ENCODE assay signal across 8 mouse cellular contexts in the genomic region with DNA sequence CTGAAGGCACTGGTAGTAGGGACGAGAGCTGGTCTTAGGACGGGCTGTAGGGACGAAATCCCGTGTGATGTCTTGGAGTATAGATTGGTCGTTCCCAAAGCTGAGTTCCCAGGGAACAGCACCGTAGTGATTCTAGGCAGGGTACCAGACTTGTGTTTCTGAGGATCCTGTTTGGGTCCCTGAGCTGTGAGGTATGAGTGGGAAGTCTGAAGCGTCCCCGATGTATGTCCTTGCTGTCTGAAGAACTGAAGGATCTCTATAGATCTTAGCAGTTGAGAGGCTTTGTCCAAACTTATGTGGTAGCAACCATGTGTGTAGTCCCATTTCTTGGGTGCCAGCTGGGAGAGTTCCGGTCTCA. TPM values are rescaled to one million over a fixed set of nuclear protein-coding genes. Genes with fewer than 3 reads are reported as not detected.
A peak's percentile ranks its signal among the peaks of the same experiment; 100 is the strongest.
DNase-seq lines count a peak whose midpoint lies in the region; ATAC-seq and TF ChIP-seq lines count a peak whose summit lies in the region.

No protein-coding gene starts in this region.

- no peak for TF ChIP-seq CTCF in kidney, adult 2 months (conservative IDR thresholded peaks at IDR 0.05; ENCODE audit: insufficient read depth, insufficient read length, low read depth, low read length)
- no peak for TF ChIP-seq CTCF in G1E (IDR thresholded peaks at IDR 0.05; ENCODE audit: low read depth, low read length)

- H3K27me3 ChIP-seq in kidney, adult 2 months (replicated peaks; ENCODE audit: control insufficient read depth, insufficient read depth, low read length): no peaks in the 10 kb centered on the region
- H3K27me3 ChIP-seq in G1E (ENCODE audit: insufficient read depth, low read length): peaks cover 29% of the 10 kb centered on the region
- no peaks in the 10 kb centered on the region for H3K27me3 ChIP-seq in hindbrain, embryonic 10.5 days (ENCODE audit: insufficient read depth, poor library complexity, severe bottlenecking)
- no peaks in the 10 kb centered on the region for H3K27me3 ChIP-seq in midbrain, embryonic 11.5 days (ENCODE audit: control insufficient read depth, insufficient read depth, low read length)

- no peaks in the 10 kb centered on the region for H3K36me3 ChIP-seq in kidney, adult 2 months (ENCODE audit: control insufficient read depth, insufficient read depth, low read length)
- peaks cover 40% of the 10 kb centered on the region for H3K36me3 ChIP-seq in G1E (replicated peaks)
- H3K36me3 ChIP-seq in hindbrain, embryonic 10.5 days: peaks cover 30% of the 10 kb centered on the region
- peaks cover 4% of the 10 kb centered on the region; the same call in 1 of the 2 replicates for H3K36me3 ChIP-seq in midbrain, embryonic 11.5 days (ENCODE audit: control insufficient read depth, insufficient read depth, low read length)

- WGBS in kidney, adult 2 months: 4% methylated on average over 9 of the region's 9 CpGs
- WGBS in hindbrain, embryonic 10.5 days: 15% methylated on average over 9 of the region's 9 CpGs
- WGBS in midbrain, embryonic 11.5 days: 14% methylated on average over 9 of the region's 9 CpGs

- peak overlapping the region; percentile 87 for H3K9ac ChIP-seq in midbrain, embryonic 11.5 days (ENCODE audit: low read length)

- no peak for ATAC-seq in G1E (ENCODE audit: extremely low read depth, insufficient number of reproducible peaks, low FRiP score, poor library complexity, severe bottlenecking)
- no peak for ATAC-seq in midbrain, embryonic 11.5 days (ENCODE audit: low FRiP score)

- H3K27ac ChIP-seq in kidney, adult 2 months (ENCODE audit: insufficient read depth, low read depth, low read length): peak overlapping the region; percentile 93
- H3K27ac ChIP-seq in hindbrain, embryonic 10.5 days: peak overlapping the region; percentile 96
- no peak overlapping the region for H3K27ac ChIP-seq in midbrain, embryonic 11.5 days (ENCODE audit: low read depth, low read length)

- TF ChIP-seq POLR2A in kidney, adult 2 months (IDR thresholded peaks at IDR 0.05; ENCODE audit: low read depth, low read length): no peak

- H3K4me2 ChIP-seq in midbrain, embryonic 11.5 days: peak overlapping the region; percentile 78

- H3K4me3 ChIP-seq in kidney, adult 2 months (ENCODE audit: insufficient read depth, low read depth, low read length): peak overlapping the region; percentile 76
- H3K4me3 ChIP-seq in G1E (ENCODE audit: low read depth, low read length): peak overlapping the region; percentile 76
- H3K4me3 ChIP-seq in hindbrain, embryonic 10.5 days: peak overlapping the region; percentile 78
- H3K4me3 ChIP-seq in midbrain, embryonic 11.5 days (ENCODE audit: low read depth, low read length): peak overlapping the region; percentile 76

- no peak for DNase-seq in kidney, adult 2 months
- no peak for DNase-seq in kidney, postnatal 25 days
- no peak for DNase-seq in G1E (ENCODE audit: low spot score)
- DNase-seq in hindbrain, embryonic 10.5 days (ENCODE audit: low spot score): no peak
- DNase-seq in midbrain, embryonic 11.5 days (ENCODE audit: low spot score, missing footprints): peak; percentile 88
- no peak for DNase-seq in urinary bladder, postnatal 4 days (ENCODE audit: low spot score in 2 of 2)
- DNase-seq in layer of hippocampus, adult 9-11 months: no peak
- DNase-seq in right cerebral cortex, postnatal 14 days: no peak

- H3K4me1 ChIP-seq in kidney, adult 2 months (ENCODE audit: control insufficient read depth, insufficient read depth, low read length): peaks cover 23% of the 10 kb centered on the region; the same call in 1 of the 2 replicates
- H3K4me1 ChIP-seq in G1E (ENCODE audit: insufficient read depth, low read depth, low read length): peaks cover 29% of the 10 kb centered on the region
- H3K4me1 ChIP-seq in hindbrain, embryonic 10.5 days (replicated peaks): peaks cover 14% of the 10 kb centered on the region
- peaks cover 10% of the 10 kb centered on the region for H3K4me1 ChIP-seq in midbrain, embryonic 11.5 days (ENCODE audit: control insufficient read depth, insufficient read depth, low read length)

- H3K9me3 ChIP-seq in G1E (replicated peaks): no peaks in the 10 kb centered on the region
- H3K9me3 ChIP-seq in hindbrain, embryonic 10.5 days: no peaks in the 10 kb centered on the region
- no peaks in the 10 kb centered on the region for H3K9me3 ChIP-seq in midbrain, embryonic 11.5 days (ENCODE audit: control insufficient read depth, low read length)

RNA-seq across cellular contexts. Expression of a gene that starts 0.7 kb away (rescaled TPM):
- polyA plus RNA-seq in kidney, adult 2 months (2012; rRNA removed): 295 and 386 TPM in 2 replicates
- total RNA-seq in G1E (2014; fragmentation: Nextera tagmentation) (48.4 and 78.0 TPM in 2 replicates), G1E (2017) (54.7 and 58.5 TPM in 2 replicates)
- polyA plus RNA-seq in G1E (2012): 35.9 and 42.5 TPM in 2 replicates
- polyA plus RNA-seq in hindbrain, embryonic 10.5 days (2016; fragmentation: Nextera tagmentation; extraction: Ambion mirVana): 91.1 and 105 TPM in 2 replicates
- 70.5 and 77.2 TPM in 2 replicates for polyA plus RNA-seq in midbrain, embryonic 11.5 days (2014; fragmentation: Nextera tagmentation; extraction: Ambion mirVana)

RNA-seq across cellular contexts. Expression of a gene that starts 19.8 kb away (rescaled TPM):
- polyA plus RNA-seq in kidney, adult 2 months (2012; rRNA removed): 11.7 and 14.8 TPM in 2 replicates
- total RNA-seq in G1E (2014; fragmentation: Nextera tagmentation) (not detected in 2 replicates), G1E (2017) (0.05 TPM in 1 of 2 replicates, not detected in the other)
- polyA plus RNA-seq in G1E (2012): not detected in 2 replicates
- polyA plus RNA-seq in hindbrain, embryonic 10.5 days (2016; fragmentation: Nextera tagmentation; extraction: Ambion mirVana): 2.2 and 3.7 TPM in 2 replicates
- polyA plus RNA-seq in midbrain, embryonic 11.5 days (2014; fragmentation: Nextera tagmentation; extraction: Ambion mirVana): 1.4 and 3.0 TPM in 2 replicates

RNA-seq across cellular contexts. Expression of a gene that starts 21.7 kb away (rescaled TPM):
- 103 and 115 TPM in 2 replicates for polyA plus RNA-seq in kidney, adult 2 months (2012; rRNA removed)
- total RNA-seq in G1E (2014; fragmentation: Nextera tagmentation): 11.7 and 22.5 TPM in 2 replicates
- total RNA-seq in G1E (2017): 38.1 and 54.1 TPM in 2 replicates
- polyA plus RNA-seq in G1E (2012): 148 and 183 TPM in 2 replicates
- 49.6 and 59.1 TPM in 2 replicates for polyA plus RNA-seq in hindbrain, embryonic 10.5 days (2016; fragmentation: Nextera tagmentation; extraction: Ambion mirVana)
- 46.7 and 47.1 TPM in 2 replicates for polyA plus RNA-seq in midbrain, embryonic 11.5 days (2014; fragmentation: Nextera tagmentation; extraction: Ambion mirVana)

RNA-seq across cellular contexts. Expression of a gene that starts 51.8 kb away (rescaled TPM):
- 0.05 and 0.11 TPM in 2 replicates for polyA plus RNA-seq in kidney, adult 2 months (2012; rRNA removed)
- 0.53 TPM in 1 of 2 replicates, not detected in the other for total RNA-seq in G1E (2014; fragmentation: Nextera tagmentation)
- 0.17 and 0.33 TPM in 2 replicates for total RNA-seq in G1E (2017)
- polyA plus RNA-seq in G1E (2012): 0.03 TPM in 1 of 2 replicates, not detected in the other
- 0.55 and 1.1 TPM in 2 replicates for polyA plus RNA-seq in hindbrain, embryonic 10.5 days (2016; fragmentation: Nextera tagmentation; extraction: Ambion mirVana)
- polyA plus RNA-seq in midbrain, embryonic 11.5 days (2014; fragmentation: Nextera tagmentation; extraction: Ambion mirVana): 0.14 and 0.23 TPM in 2 replicates

RNA-seq across cellular contexts. Expression of a gene that starts 52.5 kb away (rescaled TPM):
- polyA plus RNA-seq in kidney, adult 2 months (2012; rRNA removed): 0.86 and 1.1 TPM in 2 replicates
- not detected in 2 replicates for total RNA-seq in G1E (2014; fragmentation: Nextera tagmentation)
- total RNA-seq in G1E (2017): 0.11 and 0.12 TPM in 2 replicates
- not detected in 2 replicates for polyA plus RNA-seq in G1E (2012)
- 1.1 and 1.2 TPM in 2 replicates for polyA plus RNA-seq in hindbrain, embryonic 10.5 days (2016; fragmentation: Nextera tagmentation; extraction: Ambion mirVana)
- polyA plus RNA-seq in midbrain, embryonic 11.5 days (2014; fragmentation: Nextera tagmentation; extraction: Ambion mirVana): 0.41 and 0.86 TPM in 2 replicates
